Mouse (Mus musculus): ENCODE data around the gene Fgfr2.

DNA sequence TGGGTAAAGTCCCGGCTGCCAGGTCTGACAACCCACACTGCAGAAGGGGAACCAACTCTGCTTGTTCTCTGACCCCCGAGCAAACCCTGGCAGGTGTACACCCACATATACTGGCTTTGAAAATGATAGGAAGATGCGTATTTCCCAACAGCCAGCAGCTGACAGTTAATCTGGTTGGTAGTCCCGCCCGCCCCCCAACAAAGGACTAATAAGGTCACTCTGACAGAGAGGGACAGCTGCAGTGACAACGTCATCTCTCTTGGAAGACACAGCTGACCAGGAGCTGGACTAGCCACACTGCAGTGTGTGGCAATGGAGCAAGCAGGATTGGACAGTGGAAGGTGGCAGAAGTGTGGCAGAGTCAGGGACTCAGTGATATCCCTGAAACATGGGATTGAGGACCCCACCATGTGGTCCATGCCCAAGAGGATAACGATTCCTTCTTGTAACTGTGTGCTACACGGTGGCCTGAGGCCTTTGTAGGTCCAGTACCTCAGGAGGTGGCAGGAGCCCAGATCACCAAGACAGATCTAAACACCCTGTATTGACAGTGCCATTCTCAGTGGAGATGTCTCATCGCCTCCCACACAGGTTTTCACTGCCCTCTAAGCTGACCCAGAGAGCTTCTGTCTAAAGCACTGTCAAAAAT lies 130.1 kb downstream of the Fgfr2 start:
- TF ChIP-seq CTCF (IDR thresholded peaks at IDR 0.05; ENCODE audit: low read depth) = no peak
- TF ChIP-seq EP300 (IDR thresholded peaks at IDR 0.05; ENCODE audit: low read depth) = no peak

All from liver, postnatal 0 days (tissue).